Mouse (Mus musculus) embryonic stem cell, embryonic (primary cell): ENCODE results near the gene Kcnj10.

Experiments used
- CTCF ChIA-PET, 4 experiments: fragments of 300-600 bp in 2 of 4; fragments of 350-600 bp in 2 of 4; sonication (Branson Sonifier 250); formaldehyde crosslinking; loops; one replicate each; lab custom pipeline; 2022; ENCODE audit warnings: inconsistent platforms in 2 of 4; lab: Charles Lee
- POLR2A ChIA-PET, 4 experiments: fragments of 300-600 bp in 2 of 4; fragments of 350-600 bp in 2 of 4; sonication (Branson Sonifier 250); formaldehyde crosslinking; loops; one replicate each; lab custom pipeline; 2022; ENCODE audit warnings: antibody characterized with exemption in 4 of 4, inconsistent platforms in 1 of 4; lab: Charles Lee

The Kcnj10 gene

DNA sequence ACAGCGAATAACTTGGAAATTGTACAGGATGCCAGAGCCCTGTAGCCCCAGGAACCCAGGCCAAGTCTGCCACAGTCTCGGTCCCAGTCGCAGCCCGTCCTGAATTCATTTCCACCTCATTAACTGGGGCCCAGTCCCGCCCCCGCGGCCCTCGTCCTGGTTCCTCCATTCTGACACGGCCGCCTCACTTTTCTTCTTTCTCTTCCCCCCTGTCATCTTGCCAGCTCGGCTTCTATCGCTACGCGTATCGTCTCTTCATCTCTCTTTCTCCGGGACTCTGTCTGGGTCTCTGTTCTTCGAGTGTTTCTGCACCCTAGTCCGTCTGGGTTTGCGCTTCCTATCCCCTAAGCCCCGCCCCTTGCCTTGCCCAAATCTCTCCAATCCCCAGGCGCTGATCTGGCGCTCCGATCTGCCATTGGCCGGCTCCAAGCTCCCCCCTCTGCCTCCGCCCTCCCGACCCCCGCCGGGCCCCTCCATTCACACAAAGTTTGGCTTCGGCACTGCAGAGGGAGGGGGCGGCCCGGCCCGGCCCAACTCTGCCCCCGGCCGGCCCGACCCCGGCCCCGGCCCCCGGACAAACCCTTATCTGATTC, at the start of gene Kcnj10:
TSS of gene Kcnj10 (plus strand) at position 482 of the 593 bp plus-strand sequence.
- CTCF ChIA-PET = interaction anchor here (0.5 to 1.9 kb wide), 15 partner anchors 9 to 316 kb away, joined by 3 to 14 read pairs (median 4); no protein-coding TSS in a partner anchor
- POLR2A ChIA-PET = interaction anchor here in 3 of 4 experiments (0.7 to 3.6 kb wide), 24 partner anchors 8 to 258 kb away, joined by 3 to 26 read pairs (median 3); partner anchors contain the start of genes Dcaf8 (in 3 of the 3), Pigm (in 2 of the 3), Copa (in 1 of the 3) and Kcnj9 (in 1 of the 3)

DNA sequence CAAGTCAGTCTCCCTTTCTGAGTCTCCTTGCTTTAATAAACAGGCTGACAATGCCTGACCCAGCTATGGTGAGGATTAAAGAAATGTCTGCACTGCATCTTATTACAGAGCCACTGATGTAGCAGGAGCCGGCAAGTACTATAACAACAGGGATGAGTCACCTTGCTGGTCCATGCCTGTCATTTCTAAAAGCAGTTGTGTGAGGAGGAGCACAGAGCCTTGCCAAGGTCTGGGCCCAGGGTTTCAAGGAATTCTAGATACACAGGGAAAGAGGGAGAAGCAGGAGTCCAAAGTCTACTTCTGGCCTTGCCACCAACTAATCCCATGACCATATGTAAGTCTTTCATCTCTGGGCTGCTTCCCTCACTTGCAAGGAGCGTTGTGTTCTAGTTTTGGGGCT, 48.1 kb upstream of the Kcnj10 start:
- ChIA-PET CTCF (interaction anchor here in 2 of 4 experiments (0.6 to 1.2 kb wide), 2 partner anchors 174 to 729 kb away, joined by 3 read pairs; no protein-coding TSS in a partner anchor), POLR2A (interaction anchor here in 2 of 4 experiments (0.5 to 2.6 kb wide), 12 partner anchors 8 to 254 kb away, joined by 3 to 11 read pairs (median 4); partner anchors contain the start of gene Pigm (in 1 of the 2))

DNA sequence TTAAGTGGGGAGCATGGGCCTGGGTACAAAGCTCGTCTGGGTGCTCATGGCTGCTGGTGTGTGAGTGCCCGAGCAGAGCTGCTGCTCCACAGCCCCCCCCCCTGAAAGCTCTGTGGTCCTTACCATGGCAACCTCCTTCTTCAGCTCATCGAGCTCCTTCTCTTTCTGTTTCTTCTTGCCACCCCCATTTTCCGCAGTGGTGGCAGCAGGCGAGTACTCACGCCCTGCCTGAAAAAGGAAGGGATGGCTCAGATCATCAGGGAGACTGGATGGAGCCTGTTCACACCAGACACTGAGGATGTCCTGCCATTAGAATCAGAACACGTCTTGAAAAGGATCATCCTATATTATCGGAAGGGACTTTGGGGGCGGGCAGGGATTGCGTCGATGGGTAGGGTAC, 47.6 kb upstream of the Kcnj10 start:
- POLR2A ChIA-PET = interaction anchor here in 2 of 4 experiments (0.5 to 2.6 kb wide), 13 partner anchors 8 to 255 kb away, joined by 3 to 11 read pairs (median 3); partner anchors contain the start of genes Igsf8 (in 1 of the 2) and Pigm (in 1 of the 2)
- CTCF ChIA-PET = interaction anchor here in 3 of 4 experiments (0.5 to 0.6 kb wide), 3 partner anchors 11 to 730 kb away, joined by 3 to 5 read pairs (median 3); no protein-coding TSS in a partner anchor

DNA sequence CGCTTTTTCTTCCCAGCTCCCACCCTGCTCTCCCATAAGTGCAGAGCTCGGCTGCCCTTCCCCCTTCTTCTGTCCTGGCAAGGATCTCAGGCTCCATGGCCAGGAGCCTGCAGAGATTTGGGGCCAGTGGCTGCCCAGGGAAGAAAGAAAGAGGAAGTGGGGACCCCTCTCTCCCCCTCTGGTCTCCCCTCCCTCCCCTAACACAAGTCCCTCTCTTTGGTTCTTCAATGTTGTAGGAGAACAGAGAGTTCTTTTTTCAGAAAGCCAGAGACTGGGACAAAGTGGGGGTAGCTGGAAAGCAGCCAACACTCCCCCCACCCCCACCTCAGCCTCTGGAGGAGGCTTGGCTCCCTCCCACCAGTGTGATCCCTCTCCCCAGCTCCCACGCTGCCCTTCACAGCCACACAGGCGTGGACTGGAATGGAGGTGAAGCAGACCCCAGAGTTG, 45.2 kb upstream of the Kcnj10 start:
- ChIA-PET POLR2A (interaction anchor here in 2 of 4 experiments (0.6 to 1.2 kb wide), 4 partner anchors 11 to 32 kb away, joined by 3 to 4 read pairs (median 4); no protein-coding TSS in a partner anchor), CTCF (interaction anchor here in 2 of 4 experiments (0.6 to 1.3 kb wide), 4 partner anchors 25 to 342 kb away, joined by 3 read pairs; no protein-coding TSS in a partner anchor)

DNA sequence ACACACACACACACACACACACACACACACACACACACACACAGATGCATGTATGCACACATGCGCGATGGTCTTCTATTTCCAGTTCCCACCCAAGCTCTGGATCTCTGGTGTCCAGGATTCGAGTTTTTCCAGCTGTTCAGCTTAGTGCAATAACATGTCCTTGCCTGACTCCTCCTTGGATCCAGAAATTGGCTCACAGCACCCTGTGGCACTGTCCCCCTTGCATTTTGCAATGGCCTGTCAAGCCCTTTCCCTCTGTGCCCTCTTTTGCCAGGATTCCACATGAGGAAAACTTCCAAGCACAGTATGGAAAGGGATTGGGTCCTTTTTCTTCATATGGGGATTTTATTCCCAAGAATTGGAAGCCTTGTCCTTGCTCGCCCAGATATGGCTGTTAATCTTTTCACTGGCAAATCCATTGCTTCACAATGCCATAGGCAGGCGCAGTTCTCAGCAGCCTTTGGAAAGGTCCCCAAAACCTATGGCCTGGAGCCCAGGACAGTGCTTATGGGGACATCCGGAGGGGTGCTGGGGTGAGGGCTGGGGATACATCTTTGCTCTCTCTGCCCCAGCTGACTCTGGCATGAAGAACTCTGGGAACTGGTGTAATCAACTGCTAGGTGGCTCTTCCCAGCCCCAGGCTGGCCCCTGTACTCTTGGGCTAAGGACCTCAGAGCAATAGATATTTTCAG, 44.0 kb upstream of the Kcnj10 start:
- CTCF ChIA-PET = interaction anchor here in 2 of 4 experiments (1.1 to 1.6 kb wide), 3 partner anchors 8 to 63 kb away, joined by 3 read pairs; no protein-coding TSS in a partner anchor
- POLR2A ChIA-PET = interaction anchor here in 3 of 4 experiments (0.6 to 1.9 kb wide), 11 partner anchors 8 to 511 kb away, joined by 3 to 7 read pairs (median 3); no protein-coding TSS in a partner anchor

DNA sequence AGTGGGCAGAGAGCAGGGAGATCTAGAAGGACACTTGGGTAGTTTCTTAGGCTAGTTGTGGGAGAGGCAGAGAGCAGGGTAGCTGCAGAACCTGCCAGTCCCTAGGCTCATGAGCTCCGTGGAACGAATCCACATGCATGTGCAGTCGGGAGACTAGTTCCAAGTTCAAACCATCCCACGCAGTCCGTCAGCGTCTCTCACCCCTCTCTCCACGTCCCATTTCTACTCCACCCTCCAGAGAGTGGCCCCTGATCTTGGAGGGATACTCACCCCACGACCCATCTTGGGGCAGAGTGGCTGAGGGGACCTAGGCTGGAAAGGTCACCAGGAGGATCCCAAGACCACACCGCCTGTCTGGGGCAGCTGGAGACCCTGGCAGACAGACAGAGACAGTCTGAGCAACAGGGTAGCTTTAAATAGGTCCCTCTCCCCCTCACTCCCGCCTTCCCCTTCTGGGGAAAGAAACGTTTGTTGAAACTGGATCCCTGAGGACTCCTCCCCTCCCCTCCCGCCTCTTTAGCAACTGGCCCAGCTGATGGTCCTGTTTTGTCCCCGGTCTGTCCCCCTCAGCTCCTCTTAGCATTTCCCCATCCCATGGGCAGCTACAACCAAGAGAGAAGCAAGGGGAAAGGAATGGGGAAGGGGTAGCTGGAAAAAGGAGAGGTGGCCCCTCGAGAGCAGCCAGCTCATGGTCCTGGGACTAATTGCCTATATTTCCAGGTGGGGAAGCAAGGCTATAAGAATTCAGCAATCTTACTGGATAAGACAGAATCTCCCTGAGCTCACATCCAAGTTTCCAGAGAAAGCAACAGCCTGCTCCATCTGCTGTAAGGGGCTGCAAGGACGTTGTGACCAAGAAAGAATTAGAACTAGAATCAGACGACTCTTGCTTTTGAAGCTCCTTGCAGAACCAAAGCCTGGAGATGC, 43.1 kb upstream of the Kcnj10 start, which contains the start of gene Atp1a2:
TSS of gene Atp1a2 (minus strand) at position 454 of the 927 bp plus-strand sequence.
- ChIA-PET CTCF (interaction anchor here in 3 of 4 experiments (0.6 to 1.6 kb wide), 7 partner anchors 9 to 482 kb away, joined by 3 to 4 read pairs (median 3); partner anchors contain the start of gene Igsf8 (in 1 of the 3)), POLR2A (interaction anchor here (0.6 to 3.8 kb wide), 18 partner anchors 8 to 512 kb away, joined by 3 to 18 read pairs (median 3); partner anchors contain the start of genes Igsf8 (in 1 of the 4) and Pigm (in 1 of the 4))

DNA sequence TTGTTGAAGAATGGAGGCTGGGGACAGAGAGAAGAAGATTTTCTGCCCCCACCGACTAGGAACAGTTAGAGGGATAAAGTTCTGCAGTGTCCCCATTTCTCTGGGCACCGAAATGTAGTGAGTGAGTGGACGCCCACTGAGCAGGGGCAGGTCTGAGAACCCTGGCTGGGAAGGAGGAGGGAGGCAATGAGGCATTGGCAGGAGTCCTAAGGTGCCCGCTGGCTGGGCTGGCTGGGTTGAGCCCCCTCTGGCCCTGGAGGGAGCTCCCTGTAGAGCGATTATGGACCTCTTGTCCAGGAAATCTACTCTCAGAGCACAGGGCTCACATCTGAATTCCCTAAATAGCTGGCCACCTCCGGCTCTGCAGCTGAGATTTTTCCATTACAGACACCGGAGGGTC, 41.5 kb upstream of the Kcnj10 start:
- POLR2A ChIA-PET = interaction anchor here in 2 of 4 experiments (0.6 to 3.8 kb wide), 5 partner anchors 9 to 152 kb away, joined by 3 to 18 read pairs (median 4); partner anchors contain the start of genes Dcaf8 (in 1 of the 2) and Igsf8 (in 1 of the 2)
- CTCF ChIA-PET = interaction anchor here in 1 of 4 experiments (1.5 kb wide), 1 partner anchor 484 kb away, joined by 3 read pairs; no protein-coding TSS in a partner anchor

DNA sequence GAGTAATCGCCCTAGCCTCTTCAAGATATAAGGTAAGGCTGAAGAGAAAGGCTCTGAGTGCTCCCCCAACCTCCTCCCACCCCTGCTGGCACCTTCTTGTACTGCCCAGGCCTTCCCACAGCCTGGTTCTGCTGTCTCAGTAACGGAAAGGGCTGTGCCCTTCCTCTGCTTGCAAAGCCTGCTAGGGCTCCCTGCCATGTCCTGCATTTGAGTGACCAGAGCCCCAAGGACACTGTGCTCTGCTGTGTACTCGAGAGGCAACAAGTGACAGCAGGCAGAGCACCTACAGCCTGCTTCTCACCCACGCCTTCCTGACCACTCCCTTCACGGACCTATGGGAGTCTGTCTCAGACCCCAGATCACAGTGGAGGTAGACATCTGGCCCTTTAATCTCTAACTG, 40.8 kb upstream of the Kcnj10 start:
- POLR2A ChIA-PET = interaction anchor here in 3 of 4 experiments (0.8 to 3.8 kb wide), 13 partner anchors 8 to 279 kb away, joined by 3 to 18 read pairs (median 4); partner anchors contain the start of gene Igsf8 (in 2 of the 3)

DNA sequence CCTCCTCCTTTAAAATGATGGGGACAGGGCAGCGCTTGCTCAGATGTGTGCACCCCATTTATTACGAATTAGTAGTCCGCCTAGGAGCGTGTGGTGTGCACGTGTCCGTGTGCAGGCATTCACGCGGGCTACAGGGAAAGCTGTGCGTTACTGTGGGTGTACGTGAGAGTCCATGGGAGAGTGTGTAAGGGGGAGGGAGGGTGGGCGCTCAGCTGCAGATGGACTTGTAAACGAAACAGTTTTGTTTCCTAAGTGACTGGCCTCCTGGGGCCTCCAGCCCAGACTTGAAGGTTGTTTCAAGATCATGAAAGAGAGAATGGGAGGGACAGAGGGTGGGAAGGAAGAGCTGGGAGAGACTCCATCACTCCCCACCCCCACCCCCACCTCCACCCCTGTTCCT, 39.8 kb upstream of the Kcnj10 start:
- ChIA-PET POLR2A (interaction anchor here in 3 of 4 experiments (0.6 to 3.8 kb wide), 26 partner anchors 8 to 279 kb away, joined by 3 to 18 read pairs (median 4); partner anchors contain the start of genes Igsf8 (in 2 of the 3), Ncstn (in 2 of the 3), Atp1a4 (in 1 of the 3) and Copa (in 1 of the 3)), CTCF (interaction anchor here in 2 of 4 experiments (0.6 to 1.4 kb wide), 8 partner anchors 9 to 690 kb away, joined by 3 to 11 read pairs (median 3); no protein-coding TSS in a partner anchor)

More for the DNA sequence above, 40.8 kb upstream of the Kcnj10 start:
- CTCF ChIA-PET = interaction anchor here in 2 of 4 experiments (0.7 to 1.2 kb wide), 3 partner anchors 10 to 53 kb away, joined by 3 to 11 read pairs (median 5); no protein-coding TSS in a partner anchor

DNA sequence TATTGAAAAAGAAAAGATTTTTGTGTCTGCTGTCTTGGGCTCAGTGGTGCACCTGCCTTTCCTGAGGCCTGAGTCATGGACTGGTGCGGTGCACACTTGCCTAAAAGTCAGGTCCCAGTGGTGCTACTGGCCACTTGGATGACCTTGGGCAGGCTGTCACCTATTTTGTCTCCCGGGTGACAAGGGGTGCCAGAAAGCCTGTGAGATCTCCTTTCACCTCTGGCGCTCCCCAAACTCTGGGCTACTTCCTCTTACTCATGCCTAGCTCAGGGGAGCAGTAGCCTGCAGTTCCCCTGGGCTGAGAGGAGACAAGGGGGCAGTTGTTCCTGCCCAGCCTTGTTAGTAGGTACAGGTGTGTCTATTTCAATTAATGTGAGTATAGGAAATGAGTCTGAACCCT, 38.7 kb upstream of the Kcnj10 start:
- CTCF ChIA-PET = interaction anchor here in 1 of 4 experiments (0.8 to 1.4 kb wide), 4 partner anchors 9 to 691 kb away, joined by 3 read pairs; no protein-coding TSS in a partner anchor

DNA sequence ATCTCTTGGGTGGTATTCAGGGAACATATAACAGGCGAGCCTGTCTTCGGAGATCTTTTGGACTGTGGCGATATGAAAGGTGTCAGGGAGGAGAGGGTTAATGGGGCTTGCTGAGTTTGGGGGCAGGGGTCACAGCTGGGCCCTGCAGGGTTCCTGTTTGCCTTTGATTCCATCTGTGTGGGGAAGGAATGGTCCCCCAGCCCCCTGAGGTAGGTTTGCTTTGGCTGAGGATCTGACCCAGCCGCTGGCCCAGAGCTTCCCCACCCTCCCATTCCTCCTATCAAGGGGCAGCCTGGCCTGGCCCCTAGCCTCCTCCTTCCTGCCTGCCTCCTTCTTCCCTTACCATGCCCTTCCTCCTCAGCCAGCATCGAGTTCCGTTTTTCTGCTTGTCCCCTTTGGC, 38.2 kb upstream of the Kcnj10 start:
- CTCF ChIA-PET = interaction anchor here in 1 of 4 experiments (0.8 to 1.4 kb wide), 3 partner anchors 9 to 174 kb away, joined by 3 to 4 read pairs (median 3); no protein-coding TSS in a partner anchor
- POLR2A ChIA-PET = interaction anchor here in 2 of 4 experiments (0.5 to 2.2 kb wide), 5 partner anchors 9 to 60 kb away, joined by 3 to 11 read pairs (median 4); no protein-coding TSS in a partner anchor

More for the DNA sequence above, 38.7 kb upstream of the Kcnj10 start:
- POLR2A ChIA-PET = interaction anchor here in 2 of 4 experiments (1.4 to 2.2 kb wide), 8 partner anchors 9 to 275 kb away, joined by 3 to 12 read pairs (median 6); partner anchors contain the start of genes Atp1a4 (in 1 of the 2), Igsf8 (in 1 of the 2) and Vangl2 (in 1 of the 2)

DNA sequence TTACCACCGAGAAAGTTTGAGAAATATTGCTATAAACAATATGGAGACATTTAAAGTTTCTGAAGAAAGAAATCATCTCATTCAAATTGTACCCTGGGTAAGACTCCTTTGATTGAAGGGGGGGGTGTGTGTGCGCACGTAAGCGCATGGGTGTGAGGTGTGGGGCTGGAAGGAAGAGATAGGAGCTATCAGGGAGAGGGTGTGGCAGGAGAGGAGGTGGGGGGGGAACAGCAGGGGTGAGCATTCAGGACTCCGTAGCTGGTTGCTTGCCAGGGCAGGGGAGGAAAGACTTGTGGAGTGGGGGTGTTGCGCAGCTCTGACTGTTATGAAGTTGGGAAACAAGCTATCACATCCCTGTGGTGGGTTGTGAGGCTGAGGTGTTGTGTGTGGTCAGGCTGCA, 36.6 kb upstream of the Kcnj10 start:
- ChIA-PET CTCF (interaction anchor here (0.6 to 1.4 kb wide), 12 partner anchors 11 to 478 kb away, joined by 3 to 14 read pairs (median 4); no protein-coding TSS in a partner anchor), POLR2A (interaction anchor here in 2 of 4 experiments (0.6 to 1.4 kb wide), 10 partner anchors 16 to 224 kb away, joined by 3 to 6 read pairs (median 4); partner anchors contain the start of genes Dcaf8 (in 1 of the 2), Pea15a (in 1 of the 2) and Pex19 (in 1 of the 2))

DNA sequence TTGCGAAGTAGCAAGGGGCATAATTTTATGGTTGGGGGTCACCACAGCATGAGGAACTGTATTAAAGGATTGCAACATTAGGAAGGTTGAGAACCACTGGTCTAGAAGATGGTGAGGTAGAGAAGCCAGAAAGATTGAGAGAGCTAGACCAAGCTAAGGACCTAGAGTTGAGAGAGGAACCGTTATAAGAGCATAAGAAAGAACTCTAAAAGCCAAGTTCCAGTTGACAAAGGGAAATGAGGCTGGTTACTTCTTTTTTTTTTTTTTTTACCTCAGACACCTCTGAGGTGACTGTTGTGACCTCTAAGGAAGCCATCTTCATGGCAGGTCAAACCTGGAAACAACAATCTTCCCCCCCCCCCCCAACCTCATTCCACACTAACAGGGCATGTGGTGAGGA, 35.9 kb upstream of the Kcnj10 start:
- CTCF ChIA-PET = interaction anchor here (0.6 to 1.4 kb wide), 11 partner anchors 12 to 748 kb away, joined by 3 to 14 read pairs (median 4); no protein-coding TSS in a partner anchor
- POLR2A ChIA-PET = interaction anchor here in 2 of 4 experiments (0.6 to 1.4 kb wide), 8 partner anchors 16 to 178 kb away, joined by 3 to 6 read pairs (median 3); partner anchors contain the start of genes Pea15a (in 1 of the 2) and Pex19 (in 1 of the 2)

DNA sequence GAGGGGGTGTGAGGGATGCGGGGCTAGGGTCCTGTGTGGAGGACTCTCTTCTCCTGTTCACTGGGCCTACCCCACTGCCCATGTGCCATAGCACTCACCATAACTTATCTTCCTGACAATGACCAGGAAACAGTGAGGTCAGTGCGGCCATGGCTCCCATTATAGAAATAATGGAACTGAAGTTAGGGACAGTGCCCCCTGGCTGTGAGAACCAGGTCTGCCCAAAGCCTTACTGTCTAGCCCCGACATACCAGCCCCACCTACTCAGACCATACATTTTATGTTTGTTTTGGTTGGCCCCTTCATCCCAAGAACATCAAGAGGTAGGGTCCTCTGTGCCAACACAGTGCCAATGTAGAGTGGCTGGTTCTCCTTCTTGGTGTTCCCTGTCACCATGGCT, 35.4 kb upstream of the Kcnj10 start:
- CTCF ChIA-PET = interaction anchor here in 3 of 4 experiments (0.6 to 0.9 kb wide), 6 partner anchors 17 to 295 kb away, joined by 3 to 13 read pairs (median 4); no protein-coding TSS in a partner anchor
- POLR2A ChIA-PET = interaction anchor here in 1 of 4 experiments (0.6 to 1.4 kb wide), 3 partner anchors 30 to 133 kb away, joined by 3 read pairs; no protein-coding TSS in a partner anchor

DNA sequence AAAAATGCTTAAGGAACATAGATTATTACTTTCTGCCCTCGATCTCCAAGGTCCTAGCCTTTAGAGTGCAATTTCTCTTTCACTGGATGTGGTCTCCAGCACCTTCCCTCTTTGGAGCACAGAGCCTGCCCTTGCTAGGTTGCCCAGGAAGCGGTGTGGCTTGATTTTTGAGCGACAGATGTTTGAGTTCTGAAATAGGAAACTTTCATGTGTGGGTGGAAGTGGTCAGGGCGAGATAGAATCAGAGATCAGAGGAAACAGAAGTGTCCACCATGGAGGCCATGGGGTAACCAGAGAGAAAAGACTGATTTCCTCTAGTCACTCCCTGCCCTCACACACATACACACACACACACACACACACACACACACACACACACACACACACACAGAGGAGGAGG, 34.8 kb upstream of the Kcnj10 start:
- ChIA-PET CTCF (interaction anchor here (0.6 to 1.0 kb wide), 6 partner anchors 11 to 1102 kb away, joined by 3 to 5 read pairs (median 4); no protein-coding TSS in a partner anchor), POLR2A (interaction anchor here in 3 of 4 experiments (0.6 to 2.1 kb wide), 5 partner anchors 8 to 171 kb away, joined by 3 to 7 read pairs (median 4); partner anchors contain the start of genes Atp1a2 (in 1 of the 3) and Dcaf8 (in 1 of the 3))
